Mouse (Mus musculus): ENCODE measurements at regions not wholly inside any gene's neighbourhood (a gene's known extent, or its start where the extent isn't known, plus 50 kb on each side); places are given as distances from the start of the nearest gene placed in this dataset.

GRCm38 (mm10) chr17:14532298-14532978 is 161.6 kb downstream of the Thbs2 start:
- TF ChIP-seq CTCF (IDR thresholded peaks at IDR 0.05; ENCODE audit: low read depth) (no peak), EP300 (IDR thresholded peaks at IDR 0.05; ENCODE audit: low read depth) (no peak)

Measured in liver, postnatal 0 days (tissue).